Mouse (Mus musculus) stomach, embryonic 16.5 days (tissue): ENCODE results near the gene Mpp4. TPM values are rescaled to one million over a fixed set of nuclear protein-coding genes. Genes with fewer than 3 reads are reported as not detected.

Experiments used
- ATAC-seq: fragments of 200-750 bp; cut with Nextera tagmentation; 2 replicates; pipeline ENCODE4 v1.8.0; 2017; ENCODE audit warnings: moderate number of reproducible peaks, moderate TSS enrichment; ENCODE audit not compliant: insufficient read depth, low FRiP score
- H3K27ac ChIP-seq: fragments of 300-500 bp; sonication (generic); 2 replicates; pipeline ENCODE4 v1.5.1; 2014; ENCODE audit warnings: low read length
- H3K27me3 ChIP-seq: fragments of 300-500 bp; sonication (generic); 2 replicates; pipeline ENCODE4 v1.6.1; 2014; ENCODE audit warnings: low read length, control low read depth, mixed read lengths; ENCODE audit not compliant: control insufficient read depth, insufficient read depth
- H3K36me3 ChIP-seq: fragments of 300-500 bp; sonication (generic); 2 replicates; pipeline ENCODE4 v1.6.1; 2014; ENCODE audit warnings: low read length; ENCODE audit not compliant: control insufficient read depth, insufficient read depth
- H3K4me1 ChIP-seq: fragments of 300-500 bp; sonication (generic); 2 replicates; pipeline ENCODE4 v1.6.1; 2014; ENCODE audit warnings: low read length, control low read depth, mixed read lengths; ENCODE audit not compliant: control insufficient read depth, insufficient read depth
- H3K4me2 ChIP-seq: fragments of 300-500 bp; sonication (generic); 2 replicates; pipeline ENCODE4 v1.6.1; 2014; ENCODE audit warnings: low read depth, low read length, mixed read lengths
- H3K4me3 ChIP-seq: fragments of 300-500 bp; sonication (generic); replicated peaks from 2 replicates; pipeline ENCODE4 v1.5.1; 2014; ENCODE audit warnings: mild to moderate bottlenecking, low read length
- H3K9ac ChIP-seq: fragments of 300-500 bp; sonication (generic); 2 replicates; pipeline ENCODE4 v1.6.1; 2014; ENCODE audit warnings: low read length
- H3K9me3 ChIP-seq: fragments of 300-500 bp; sonication (generic); replicated peaks from 2 replicates; pipeline ENCODE4 v1.6.1; 2016; ENCODE audit warnings: low read length, control low read depth; ENCODE audit not compliant: control insufficient read depth
- WGBS: fragments of 180-500 bp; shearing (Covaris S2); extraction: QIAGEN DNeasy Blood & Tissue Kit; methylation state at CpG from one replicate; pipeline ENCODE4 v1.1.7; 2014; 5-methylcytosine and 5-hydroxymethylcytosine counted together
- polyA plus RNA-seq: library from polyadenylated mRNA; unstranded; fragments of >200 nt; fragmentation: Nextera tagmentation; extraction: Ambion mirVana; gene quantifications from 2 replicates; pipeline ENCODE4 v1.2.1, GENCODE M21; 2015

The Mpp4 gene
- polyA plus RNA-seq, 1 experiment from 2014 or later = 0.13 TPM

DNA sequence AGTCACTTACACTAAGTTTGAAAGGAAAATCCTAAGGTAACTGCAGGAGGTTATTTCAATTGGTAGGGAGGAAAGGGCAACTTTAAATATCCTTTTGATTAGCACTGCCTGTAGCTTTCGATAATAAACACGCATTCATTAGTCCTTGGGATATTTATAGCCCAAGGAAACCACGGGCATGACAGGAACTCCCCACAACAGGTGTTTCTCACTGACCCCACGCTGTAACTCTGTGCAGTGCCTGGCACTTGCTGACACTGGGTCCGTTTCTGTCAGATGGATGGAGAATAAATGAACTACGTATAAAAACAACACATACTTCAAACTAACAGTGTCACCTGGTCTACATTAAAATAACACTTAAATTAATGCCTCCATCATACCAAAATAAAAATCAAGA, 31.8 kb upstream of the Mpp4 start:
- Histone ChIP-seq H3K36me3 (peaks cover 6% of the 10 kb centered on the region; the same call in 1 of the 2 replicates), H3K4me2 (no peak overlapping the region), H3K4me3 (no peak overlapping the region), H3K27me3 (no peaks in the 10 kb centered on the region), H3K9me3 (no peaks in the 10 kb centered on the region), H3K9ac (no peak overlapping the region), H3K4me1 (no peaks in the 10 kb centered on the region), H3K27ac (no peak overlapping the region)
- no peak for ATAC-seq
- 42% methylated on average over 6 of the region's 6 CpGs for WGBS

DNA sequence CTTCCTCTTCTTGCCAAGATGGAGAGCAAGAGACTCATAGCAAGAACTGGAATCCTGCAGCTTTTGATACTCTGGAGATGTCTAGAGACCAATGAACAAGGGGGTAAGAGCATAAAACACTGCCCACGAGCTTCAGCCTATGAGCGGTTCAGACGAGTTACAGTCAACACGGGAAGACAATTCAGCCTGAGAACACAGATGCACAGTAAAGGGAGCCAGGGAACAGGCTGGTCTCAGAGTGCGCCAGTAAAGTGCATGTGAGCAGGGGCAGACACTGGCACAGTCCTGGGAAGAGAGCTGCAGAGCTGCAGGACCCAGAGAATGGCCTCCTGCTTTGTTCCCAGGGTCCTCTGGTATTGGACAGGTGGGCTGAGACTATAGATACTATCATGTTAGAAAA, 24.6 kb upstream of the Mpp4 start:
- WGBS = 83% methylated on average over 5 of the region's 5 CpGs
- H3K36me3 ChIP-seq = peaks cover 9% of the 10 kb centered on the region
- no peak overlapping the region for H3K9ac ChIP-seq
- H3K4me2 ChIP-seq = no peak overlapping the region
- no peaks in the 10 kb centered on the region for H3K4me1 ChIP-seq
- ATAC-seq = no peak
- H3K9me3 ChIP-seq = no peaks in the 10 kb centered on the region
- H3K27ac ChIP-seq = no peak overlapping the region
- H3K4me3 ChIP-seq = no peak overlapping the region
- H3K27me3 ChIP-seq = no peaks in the 10 kb centered on the region

DNA sequence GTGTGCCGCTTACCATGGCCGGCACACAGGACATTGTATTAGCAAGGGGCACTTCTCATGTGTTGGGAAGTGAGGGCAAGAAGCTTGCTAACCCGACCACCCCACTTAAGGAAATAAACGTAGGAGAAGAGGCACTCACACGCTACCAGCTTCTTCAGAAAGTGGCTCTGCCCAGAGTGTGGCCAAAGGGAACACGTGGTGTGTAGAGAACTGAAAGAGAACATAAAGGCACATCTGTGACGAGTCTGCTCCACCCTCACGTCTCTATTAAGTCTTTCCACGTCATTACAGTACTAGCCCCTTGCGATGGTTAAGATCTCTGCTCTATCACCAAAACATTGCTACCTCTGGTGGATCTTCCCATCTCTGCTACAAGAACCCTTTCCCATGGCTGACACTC, 23.1 kb upstream of the Mpp4 start:
- no peaks in the 10 kb centered on the region for H3K9me3 ChIP-seq
- no peaks in the 10 kb centered on the region for H3K27me3 ChIP-seq
- H3K4me3 ChIP-seq = no peak overlapping the region
- no peak overlapping the region for H3K9ac ChIP-seq
- WGBS = 84% methylated on average over 10 of the region's 10 CpGs
- no peak for ATAC-seq
- H3K4me1 ChIP-seq = no peaks in the 10 kb centered on the region
- H3K36me3 ChIP-seq = peaks cover 7% of the 10 kb centered on the region; the same call in 1 of the 2 replicates
- no peak overlapping the region for H3K27ac ChIP-seq
- H3K4me2 ChIP-seq = no peak overlapping the region

GRCm38 (mm10) chr1:59185410-59185809, 22.2 kb upstream of the Mpp4 start:
- no peak for ATAC-seq
- Histone ChIP-seq H3K36me3 (peaks cover 7% of the 10 kb centered on the region; the same call in 1 of the 2 replicates), H3K4me3 (no peak overlapping the region), H3K4me1 (no peaks in the 10 kb centered on the region), H3K27ac (no peak overlapping the region), H3K27me3 (no peaks in the 10 kb centered on the region), H3K4me2 (no peak overlapping the region), H3K9ac (no peak overlapping the region), H3K9me3 (no peaks in the 10 kb centered on the region)
- 77% methylated on average over 9 of the region's 9 CpGs for WGBS

DNA sequence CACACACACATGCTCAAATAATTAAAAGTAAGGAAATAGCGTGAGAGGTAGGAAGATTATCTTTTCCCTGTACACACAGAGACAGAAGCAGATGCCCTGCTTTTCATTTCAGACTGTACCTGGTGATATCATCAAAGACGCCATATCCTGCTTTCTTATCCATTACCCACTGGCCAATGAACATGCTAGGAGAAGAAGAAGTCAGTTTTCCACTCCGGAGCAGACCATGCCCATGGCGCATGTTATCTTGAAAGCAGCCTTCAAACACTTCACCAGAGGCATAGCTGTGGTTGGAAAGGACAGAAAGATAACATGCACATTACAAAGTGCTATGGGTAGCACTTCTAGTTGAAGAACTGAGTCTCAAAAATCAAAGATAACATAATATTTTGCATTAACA, 19.9 kb upstream of the Mpp4 start:
- 89% methylated on average over 4 of the region's 4 CpGs for WGBS
- no peaks in the 10 kb centered on the region for H3K4me1 ChIP-seq
- ATAC-seq = no peak
- H3K9ac ChIP-seq = no peak overlapping the region
- H3K36me3 ChIP-seq = peaks cover 9% of the 10 kb centered on the region; the same call in 1 of the 2 replicates
- H3K4me3 ChIP-seq = no peak overlapping the region
- no peak overlapping the region for H3K27ac ChIP-seq
- H3K4me2 ChIP-seq = no peak overlapping the region
- no peaks in the 10 kb centered on the region for H3K27me3 ChIP-seq
- H3K9me3 ChIP-seq = no peaks in the 10 kb centered on the region

DNA sequence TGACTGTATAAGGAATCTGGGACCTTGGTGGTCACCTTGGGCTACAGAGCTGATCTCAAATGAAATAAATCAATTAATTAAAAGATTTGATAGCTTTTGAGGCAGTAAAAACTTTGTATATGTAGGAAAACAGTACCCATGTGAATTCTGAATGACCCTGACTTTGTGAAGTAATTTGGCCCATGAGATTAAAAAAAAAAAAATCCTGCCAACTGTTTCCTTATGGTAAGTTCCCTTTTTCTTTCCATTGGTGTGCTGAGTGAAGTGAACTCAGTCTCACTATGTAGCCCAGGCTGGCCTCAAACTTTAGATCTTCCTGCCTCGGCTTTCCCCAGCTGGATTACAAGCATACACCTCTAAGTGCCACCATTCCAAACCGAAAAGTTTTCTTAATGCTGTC, 19.2 kb upstream of the Mpp4 start:
- no peaks in the 10 kb centered on the region for H3K9me3 ChIP-seq
- no peak overlapping the region for H3K4me2 ChIP-seq
- H3K36me3 ChIP-seq = peaks cover 9% of the 10 kb centered on the region; the same call in 1 of the 2 replicates
- H3K9ac ChIP-seq = no peak overlapping the region
- no peak overlapping the region for H3K4me3 ChIP-seq
- no peaks in the 10 kb centered on the region for H3K4me1 ChIP-seq
- ATAC-seq = no peak
- no peaks in the 10 kb centered on the region for H3K27me3 ChIP-seq
- no peak overlapping the region for H3K27ac ChIP-seq
- WGBS = 84% methylated on average over 2 of the region's 2 CpGs

- peaks cover 12% of the 10 kb centered on the region; the same call in 1 of the 2 replicates for H3K36me3 ChIP-seq
- no peak overlapping the region for H3K4me2 ChIP-seq
- H3K27me3 ChIP-seq = no peaks in the 10 kb centered on the region
- no peak overlapping the region for H3K4me3 ChIP-seq
- H3K9me3 ChIP-seq = no peaks in the 10 kb centered on the region
- no peak overlapping the region for H3K9ac ChIP-seq
- no peaks in the 10 kb centered on the region for H3K4me1 ChIP-seq
- H3K27ac ChIP-seq = no peak overlapping the region
- 81% methylated on average over 3 of the region's 3 CpGs for WGBS
- no peak for ATAC-seq
These were observed 16.8 kb upstream of the Mpp4 start for GRCm38 (mm10) chr1:59180003-59180402.

DNA sequence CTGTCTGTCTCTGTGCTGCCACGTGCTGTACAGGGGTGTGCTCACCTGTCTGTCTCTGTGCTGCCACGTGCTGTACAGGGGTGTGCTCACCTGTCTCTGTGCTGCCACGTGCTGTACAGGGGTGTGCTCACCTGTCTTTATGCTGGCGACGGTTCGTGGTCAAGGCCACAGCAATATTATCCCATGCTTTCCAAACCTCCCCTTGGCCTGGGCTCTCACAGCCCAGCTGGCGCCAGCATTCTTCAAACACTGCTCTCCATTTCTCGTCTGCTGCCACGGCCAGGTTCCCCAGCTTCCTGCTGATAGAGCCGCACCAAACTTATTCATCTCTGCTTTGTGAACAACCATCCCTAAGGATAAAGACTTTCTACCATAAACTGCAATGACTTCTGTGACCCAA, 15.2 kb upstream of the Mpp4 start:
- peaks cover 12% of the 10 kb centered on the region; the same call in 1 of the 2 replicates for H3K36me3 ChIP-seq
- no peak overlapping the region for H3K9ac ChIP-seq
- H3K4me2 ChIP-seq = no peak overlapping the region
- H3K4me3 ChIP-seq = no peak overlapping the region
- no peaks in the 10 kb centered on the region for H3K27me3 ChIP-seq
- H3K9me3 ChIP-seq = no peaks in the 10 kb centered on the region
- no peak overlapping the region for H3K27ac ChIP-seq
- 87% methylated on average over 10 of the region's 10 CpGs for WGBS
- no peak for ATAC-seq
- no peaks in the 10 kb centered on the region for H3K4me1 ChIP-seq

DNA sequence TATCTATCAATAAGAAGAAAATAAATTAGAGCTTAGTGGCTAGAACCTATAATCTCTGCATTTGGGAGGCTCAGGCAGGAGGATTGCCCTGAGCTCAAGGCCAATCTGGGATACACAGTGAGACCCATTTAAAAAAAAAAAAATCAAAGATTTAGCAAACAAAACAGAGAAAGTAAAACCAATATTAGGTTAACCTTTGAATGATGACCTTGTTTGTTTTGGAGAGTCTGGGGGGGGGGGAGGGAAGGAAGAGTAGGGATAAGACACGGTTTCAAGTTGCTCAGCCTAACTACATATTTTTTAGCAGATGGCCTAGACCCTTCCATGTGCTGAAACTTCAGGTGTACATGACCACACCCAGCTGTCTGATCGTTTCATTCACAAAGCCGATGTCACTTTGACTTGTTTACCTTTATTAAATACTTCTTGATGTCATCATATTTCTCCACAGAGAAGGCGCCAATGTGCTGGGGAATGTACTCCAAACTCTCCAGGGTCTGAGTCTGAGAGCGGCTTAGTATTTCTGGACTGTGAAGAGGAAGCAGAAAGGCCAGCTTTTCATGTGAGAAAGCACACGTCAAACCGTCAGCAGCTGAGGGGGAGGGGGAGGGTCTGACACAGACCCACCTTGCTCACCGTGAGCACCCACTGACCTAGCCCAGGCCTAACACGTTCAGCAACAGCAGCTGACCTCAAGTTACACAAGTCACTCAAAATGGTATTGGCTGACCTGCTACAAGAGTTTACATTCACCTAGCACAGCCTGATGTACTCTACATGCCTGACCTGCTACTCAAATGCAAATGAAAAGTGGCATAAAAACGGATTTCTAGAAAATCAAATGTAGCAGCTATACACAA, 11.6 kb upstream of the Mpp4 start:
- WGBS = 51% methylated on average over 10 of the region's 10 CpGs
- 0 out of 2 replicates have a peak, but pooled peaks cover 5% of the 10 kb centered on the region for H3K36me3 ChIP-seq
- H3K4me3 ChIP-seq = no peak overlapping the region
- H3K9ac ChIP-seq = no peak overlapping the region
- H3K4me2 ChIP-seq = no peak overlapping the region
- H3K27me3 ChIP-seq = no peaks in the 10 kb centered on the region
- no peaks in the 10 kb centered on the region for H3K9me3 ChIP-seq
- no peak overlapping the region for H3K27ac ChIP-seq
- no peak for ATAC-seq
- H3K4me1 ChIP-seq = no peaks in the 10 kb centered on the region
